Mouse (Mus musculus): Measurements from ENCODE around the gene Upb1. TPM values are rescaled to one million over a fixed set of nuclear protein-coding genes. Genes with fewer than 3 reads are reported as not detected.
"Not testable (repeated sequence)": the region's sequence is repeated elsewhere in the genome, so short reads cannot be mapped to it uniquely, and the experiment has no call there.

Gene Upb1
- not detected in 2 replicates for polyA plus RNA-seq (2015; fragmentation: Nextera tagmentation; extraction: Ambion mirVana)

GRCm38 (mm10) chr10:75400958-75401357 is at the start of gene Upb1:
Upb1 (plus strand) TSS chr10:75401115.
- Histone ChIP-seq H3K9ac (no peak within 1 kb of the TSS), H3K9me3 (no peaks in the 10 kb centered on the region), H3K4me3 (no peak within 1 kb of the TSS), H3K4me2 (no peak within 1 kb of the TSS), H3K36me3 (no peaks in the 10 kb centered on the region), H3K4me1 (replicated peaks) (0 out of 2 replicates have a peak, but pooled peaks cover 10% of the 10 kb centered on the region), H3K27ac (replicated peaks) (no peak within 1 kb of the TSS), H3K27me3 (no peaks in the 10 kb centered on the region)
- 89% methylated on average over 4 of the region's 4 CpGs for WGBS
- no peak for ATAC-seq (ENCODE audit: low read depth)

DNA sequence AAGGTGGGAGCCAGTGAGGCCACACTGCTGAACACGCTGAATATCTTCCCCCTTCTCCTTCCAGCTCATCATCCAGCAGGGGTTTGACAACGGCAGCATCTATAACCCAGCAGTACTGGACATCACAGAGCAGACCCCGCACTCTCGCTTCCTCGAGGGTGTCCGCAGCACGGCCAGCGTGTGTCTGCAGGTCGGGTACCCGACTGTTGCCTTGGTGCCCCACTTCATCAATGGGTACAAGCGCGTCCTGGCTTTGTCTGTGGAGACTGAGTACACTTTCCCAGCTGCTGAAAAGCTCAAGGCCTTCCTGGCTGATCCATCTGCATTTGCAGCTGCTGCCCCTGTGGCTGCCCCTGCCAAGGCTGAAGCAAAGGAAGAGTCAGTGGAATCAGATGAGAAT is 48.4 kb upstream of the Upb1 start:
- H3K36me3 ChIP-seq, result no peaks in the 10 kb centered on the region
- no peak for ATAC-seq (ENCODE audit: low read depth)
- no peak overlapping the region for H3K9ac ChIP-seq
- WGBS, result 97% methylated on average over 12 of the region's 12 CpGs
- H3K4me3 ChIP-seq, result no peak overlapping the region
- H3K27me3 ChIP-seq, result no peaks in the 10 kb centered on the region
- H3K27ac ChIP-seq (replicated peaks), result no peak overlapping the region
- H3K9me3 ChIP-seq, result no peaks in the 10 kb centered on the region
- H3K4me1 ChIP-seq (replicated peaks), result no peaks in the 10 kb centered on the region
- no peak overlapping the region for H3K4me2 ChIP-seq

GRCm38 (mm10) chr10:75353838-75354241 is 47.1 kb upstream of the Upb1 start:
- H3K4me1 ChIP-seq (replicated peaks); H3K4me2 ChIP-seq; H3K27ac ChIP-seq (replicated peaks); H3K27me3 ChIP-seq; H3K36me3 ChIP-seq; H3K4me3 ChIP-seq; H3K9me3 ChIP-seq; ATAC-seq (ENCODE audit: low read depth); H3K9ac ChIP-seq: not testable (repeated sequence)
- 80% methylated on average over 8 of the region's 9 CpGs for WGBS

- 85% methylated on average over 4 of the region's 4 CpGs for WGBS
- no peak for ATAC-seq (ENCODE audit: low read depth)
- Histone ChIP-seq H3K4me1 (replicated peaks) (no peaks in the 10 kb centered on the region), H3K9ac (no peak overlapping the region), H3K36me3 (no peaks in the 10 kb centered on the region), H3K27me3 (no peaks in the 10 kb centered on the region), H3K9me3 (no peaks in the 10 kb centered on the region), H3K4me2 (no peak overlapping the region), H3K4me3 (no peak overlapping the region), H3K27ac (replicated peaks) (no peak overlapping the region)
These were observed 45.6 kb upstream of the Upb1 start for GRCm38 (mm10) chr10:75355341-75355740.

DNA sequence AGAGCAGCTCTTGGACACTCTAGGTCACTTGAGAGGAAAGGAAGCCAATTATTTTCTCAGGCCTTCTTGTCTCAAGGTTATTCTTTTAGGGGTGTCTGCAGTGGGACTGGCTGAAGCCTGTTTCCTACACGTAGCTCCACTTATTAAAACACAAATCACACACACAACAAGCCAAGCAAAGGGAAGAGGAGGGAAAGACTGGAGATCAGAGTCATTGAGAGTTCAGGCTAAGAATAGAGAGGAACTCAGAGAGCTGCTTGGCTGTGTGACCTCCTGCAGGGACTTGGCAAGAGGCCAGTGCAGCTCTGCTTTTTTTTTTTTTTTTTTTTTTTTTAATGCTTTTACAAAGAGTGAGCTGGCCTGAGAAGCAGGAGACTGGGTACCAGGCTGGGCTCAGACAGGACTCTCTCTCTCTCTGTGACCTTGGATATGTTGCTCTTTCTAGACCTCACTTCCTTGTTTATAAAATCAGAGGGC is 36.7 kb upstream of the Upb1 start:
- H3K4me2 ChIP-seq, H3K9ac ChIP-seq, H3K4me3 ChIP-seq, H3K9me3 ChIP-seq, H3K27me3 ChIP-seq, H3K36me3 ChIP-seq: not testable (repeated sequence)
- peak overlapping the region; percentile 65 for H3K27ac ChIP-seq (replicated peaks)
- peaks cover 21% of the 10 kb centered on the region for H3K4me1 ChIP-seq (replicated peaks)
- ATAC-seq (ENCODE audit: low read depth), result peak; percentile 86
- WGBS, result 11% methylated on average over 1 of the region's 1 CpGs

DNA sequence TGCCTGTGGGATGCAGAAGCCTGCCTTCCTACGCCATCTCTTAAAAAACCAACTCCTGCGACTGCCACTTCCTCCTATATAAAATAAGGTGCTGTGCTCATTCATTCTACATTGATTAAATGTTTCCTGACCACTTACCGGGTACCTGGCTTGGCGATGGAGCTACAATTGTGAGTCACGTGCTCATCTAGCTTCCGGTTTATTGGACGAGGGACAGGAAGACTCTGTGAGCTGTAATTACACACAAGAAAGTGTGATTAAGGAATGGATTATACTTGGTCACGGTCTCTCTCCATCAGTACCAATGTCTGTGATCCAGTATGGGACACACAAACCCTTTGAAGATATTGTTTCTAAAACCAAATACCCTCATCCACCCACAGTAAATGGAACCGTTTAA is 36.1 kb upstream of the Upb1 start:
- Histone ChIP-seq H3K4me3 (no peak overlapping the region), H3K9me3 (no peaks in the 10 kb centered on the region), H3K27me3 (no peaks in the 10 kb centered on the region), H3K9ac (no peak overlapping the region), H3K36me3 (no peaks in the 10 kb centered on the region), H3K27ac (replicated peaks) (peak overlapping the region; percentile 52; the same call in 1 of the 2 replicates), H3K4me2 (no peak overlapping the region), H3K4me1 (replicated peaks) (peaks cover 21% of the 10 kb centered on the region)
- no peak for ATAC-seq (ENCODE audit: low read depth)
- 74% methylated on average over 9 of the region's 9 CpGs for WGBS

DNA sequence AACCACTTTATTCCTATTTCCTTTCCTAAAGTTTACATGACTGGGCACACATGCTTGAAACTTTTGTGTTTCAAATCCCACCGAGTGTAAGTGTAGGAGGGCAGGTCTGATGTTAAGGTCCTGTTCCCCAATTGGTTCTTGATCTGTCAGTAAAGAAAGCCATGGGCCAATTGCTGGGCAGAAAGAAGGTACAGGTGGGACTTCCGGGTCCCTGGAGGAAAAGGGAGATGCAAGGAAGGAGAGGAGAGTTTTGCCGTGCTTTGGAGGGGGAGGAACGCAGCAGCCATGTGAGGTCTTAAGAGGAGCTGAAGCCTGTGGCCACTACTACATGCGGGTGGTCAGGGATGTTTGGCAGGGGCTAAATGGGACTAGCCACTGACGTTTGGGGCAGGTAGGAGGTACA is 35.7 kb upstream of the Upb1 start:
- Histone ChIP-seq H3K36me3 (no peaks in the 10 kb centered on the region), H3K27me3 (no peaks in the 10 kb centered on the region), H3K9me3 (no peaks in the 10 kb centered on the region), H3K9ac (no peak overlapping the region), H3K4me3 (no peak overlapping the region), H3K4me1 (replicated peaks) (peaks cover 21% of the 10 kb centered on the region), H3K4me2 (no peak overlapping the region), H3K27ac (replicated peaks) (no peak overlapping the region)
- no peak for ATAC-seq (ENCODE audit: low read depth)
- 58% methylated on average over 6 of the region's 6 CpGs for WGBS

DNA sequence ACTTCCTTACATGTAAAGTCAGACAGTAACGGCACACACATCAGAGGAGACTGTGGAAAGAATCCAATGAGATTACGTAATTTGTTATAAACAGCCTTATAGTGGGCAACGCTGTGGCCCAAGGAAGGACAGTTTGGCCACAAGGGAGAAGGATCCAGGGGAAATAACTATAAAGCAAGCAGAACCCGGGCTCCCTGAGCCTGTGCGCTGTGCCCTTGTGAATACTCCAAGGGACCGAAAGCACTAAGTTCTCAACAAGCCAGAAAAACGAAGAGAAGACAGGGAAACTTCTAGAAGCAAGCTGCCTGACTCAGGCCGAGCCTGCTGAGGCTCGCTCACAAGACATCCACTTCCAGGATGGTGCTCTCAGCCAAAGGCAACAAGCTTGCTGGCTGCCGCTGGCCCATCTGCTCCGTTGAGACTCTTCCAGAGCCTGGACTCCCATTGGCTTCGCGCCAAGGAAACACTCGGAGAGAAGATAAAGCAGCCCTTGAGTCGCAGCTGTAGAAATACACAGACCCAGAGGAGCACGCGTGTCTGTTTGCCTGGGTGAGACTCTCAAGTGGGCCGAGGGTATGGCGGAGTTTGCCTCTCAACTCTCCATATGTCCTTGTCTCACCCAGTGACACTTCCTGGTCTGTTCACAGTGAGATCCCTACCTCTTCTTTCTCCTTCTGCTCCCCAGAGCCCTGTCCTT is 27.1 kb upstream of the Upb1 start:
- peak; percentile 67; the same call in 1 of the 2 replicates for ATAC-seq (ENCODE audit: low read depth)
- H3K4me1 ChIP-seq (replicated peaks), result not testable (repeated sequence)
- WGBS, result 70% methylated on average over 15 of the region's 19 CpGs

GRCm38 (mm10) chr10:75378688-75379087 is 22.2 kb upstream of the Upb1 start:
- Histone ChIP-seq H3K27ac (replicated peaks) (no peak overlapping the region), H3K36me3 (no peaks in the 10 kb centered on the region), H3K4me3 (no peak overlapping the region), H3K9me3 (no peaks in the 10 kb centered on the region), H3K9ac (no peak overlapping the region), H3K4me1 (replicated peaks) (no peaks in the 10 kb centered on the region), H3K27me3 (no peaks in the 10 kb centered on the region), H3K4me2 (no peak overlapping the region)
- no peak for ATAC-seq (ENCODE audit: low read depth)
- WGBS, result 79% methylated on average over 10 of the region's 10 CpGs

More for the DNA sequence above, 27.1 kb upstream of the Upb1 start:
- not testable (repeated sequence) for H3K27ac ChIP-seq (replicated peaks); H3K27me3 ChIP-seq; H3K4me2 ChIP-seq; H3K36me3 ChIP-seq; H3K9me3 ChIP-seq; H3K4me3 ChIP-seq; H3K9ac ChIP-seq

- Histone ChIP-seq H3K4me2 (no peak overlapping the region), H3K27me3 (no peaks in the 10 kb centered on the region), H3K9ac (no peak overlapping the region), H3K4me1 (replicated peaks) (no peaks in the 10 kb centered on the region), H3K27ac (replicated peaks) (no peak overlapping the region), H3K36me3 (no peaks in the 10 kb centered on the region), H3K9me3 (no peaks in the 10 kb centered on the region; the same call in 1 of the 2 replicates), H3K4me3 (no peak overlapping the region)
- WGBS, result 92% methylated on average over 2 of the region's 2 CpGs
- ATAC-seq (ENCODE audit: low read depth), result no peak
These were observed 10.8 kb upstream of the Upb1 start for GRCm38 (mm10) chr10:75390156-75390555.

GRCm38 (mm10) chr10:75390832-75391231 is 10.1 kb upstream of the Upb1 start:
- Histone ChIP-seq H3K4me3 (no peak overlapping the region), H3K36me3 (no peaks in the 10 kb centered on the region), H3K27me3 (no peaks in the 10 kb centered on the region), H3K27ac (replicated peaks) (no peak overlapping the region), H3K9ac (no peak overlapping the region), H3K9me3 (no peaks in the 10 kb centered on the region; the same call in 1 of the 2 replicates), H3K4me2 (no peak overlapping the region), H3K4me1 (replicated peaks) (no peaks in the 10 kb centered on the region)
- no peak for ATAC-seq (ENCODE audit: low read depth)
- 92% methylated on average over 4 of the region's 4 CpGs for WGBS

DNA sequence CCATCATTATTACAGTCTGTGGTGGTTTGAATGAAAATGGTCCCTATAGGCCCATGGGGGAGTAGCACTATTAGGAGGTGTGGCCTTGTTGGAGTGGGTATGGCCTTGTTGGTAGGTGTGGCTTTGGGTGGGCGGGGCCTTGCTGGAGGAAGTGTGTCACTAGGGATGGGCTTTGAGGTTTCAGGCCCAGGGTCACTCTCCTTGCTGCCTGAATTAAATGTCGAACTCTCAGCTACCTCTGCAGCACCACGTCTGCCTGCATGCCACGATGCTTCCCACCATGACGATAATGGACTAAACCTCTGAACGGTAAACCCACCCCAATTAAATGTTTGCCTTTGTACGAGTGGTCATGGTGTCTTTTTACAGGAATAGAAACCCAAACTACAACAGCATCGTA is 6.1 kb upstream of the Upb1 start:
- Histone ChIP-seq H3K9ac (no peak overlapping the region), H3K27ac (replicated peaks) (no peak overlapping the region), H3K4me2 (no peak overlapping the region), H3K27me3 (no peaks in the 10 kb centered on the region), H3K4me1 (replicated peaks) (0 out of 2 replicates have a peak, but pooled peaks cover 10% of the 10 kb centered on the region), H3K9me3 (no peaks in the 10 kb centered on the region), H3K36me3 (no peaks in the 10 kb centered on the region), H3K4me3 (no peak overlapping the region)
- 88% methylated on average over 8 of the region's 8 CpGs for WGBS
- no peak for ATAC-seq (ENCODE audit: low read depth)

DNA sequence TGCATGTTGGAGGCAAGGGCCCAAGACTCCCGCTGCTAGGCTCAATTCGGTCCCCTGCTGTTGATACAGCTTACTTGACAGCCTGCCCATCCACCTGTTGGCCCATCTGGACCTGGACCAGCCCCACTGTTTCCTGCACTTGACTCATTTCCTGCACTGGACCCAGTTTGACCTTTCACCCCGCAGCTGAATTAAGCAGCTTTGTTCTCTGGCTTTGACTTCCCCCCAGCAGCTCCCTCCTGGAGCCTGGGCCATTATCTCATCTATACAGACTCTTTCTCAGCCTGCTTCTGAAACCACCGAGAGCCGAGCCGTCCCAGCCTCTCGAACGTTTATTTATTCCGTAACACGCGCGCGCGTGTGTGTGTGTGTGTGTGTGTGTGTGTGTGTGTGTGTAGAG is 3.9 kb upstream of the Upb1 start:
- ATAC-seq (ENCODE audit: low read depth), result 0 out of 2 replicates have a peak, but pooled peaks have one; percentile 43
- Histone ChIP-seq H3K9me3 (no peaks in the 10 kb centered on the region), H3K4me2 (no peak overlapping the region), H3K9ac (no peak overlapping the region), H3K27me3 (no peaks in the 10 kb centered on the region), H3K4me3 (no peak overlapping the region), H3K27ac (replicated peaks) (no peak overlapping the region), H3K4me1 (replicated peaks) (0 out of 2 replicates have a peak, but pooled peaks cover 10% of the 10 kb centered on the region), H3K36me3 (no peaks in the 10 kb centered on the region)
- WGBS, result 50% methylated on average over 14 of the region's 14 CpGs

All from neural tube, embryonic 13.5 days (tissue).